Mouse (Mus musculus) CH12F3 (cell line): ENCODE data around the gene Galnt12.

Experiments
- in situ Hi-C: fragments of 300-500 bp; cut with MboI; formaldehyde crosslinking; loops from 2 replicates; pipeline ENCODE4 v1.14.3; 2020; ENCODE audit warnings: low sequenced_read_pairs

Gene Galnt12

DNA sequence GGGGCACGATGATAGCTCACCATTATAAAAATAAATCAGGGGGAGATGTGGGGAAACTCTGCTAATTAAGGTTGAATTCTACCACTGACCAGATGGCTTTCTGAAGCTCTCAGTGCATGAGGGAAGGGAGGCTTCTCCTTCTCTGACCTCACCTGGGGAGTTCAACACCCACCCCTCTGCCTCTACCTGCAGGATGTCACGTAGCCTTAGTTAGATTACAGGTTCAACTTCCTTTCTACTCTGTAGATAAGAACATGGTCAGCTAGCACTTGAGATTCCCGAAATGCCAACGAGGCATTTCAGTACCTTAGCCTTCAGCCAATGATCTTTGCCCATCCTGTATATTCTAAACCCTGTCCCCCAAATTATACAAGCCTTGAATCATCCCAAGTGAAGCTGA is 54.9 kb downstream of the Galnt12 start:
- in situ Hi-C loops: no loop called here

DNA sequence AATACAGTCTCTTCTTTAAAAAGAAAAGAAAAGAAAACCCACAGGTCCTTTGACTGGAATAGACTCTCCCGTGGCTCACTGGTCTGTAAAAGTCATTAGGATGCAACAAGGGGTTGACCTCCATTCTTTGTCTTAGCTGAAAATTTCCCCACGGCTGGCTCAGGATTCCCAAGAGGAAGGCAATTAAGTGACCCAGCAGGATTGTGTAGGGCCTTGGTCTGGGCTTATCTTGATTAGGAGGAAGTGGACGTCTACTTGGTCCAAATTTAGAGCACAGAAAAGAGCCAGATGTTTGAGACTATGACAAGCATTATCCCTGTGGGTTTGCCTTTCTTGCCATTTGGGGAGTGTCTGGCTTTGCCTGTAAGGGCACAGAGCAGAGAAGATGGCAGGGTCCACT is 58.3 kb downstream of the Galnt12 start:
- in situ Hi-C loops: no loop called here

DNA sequence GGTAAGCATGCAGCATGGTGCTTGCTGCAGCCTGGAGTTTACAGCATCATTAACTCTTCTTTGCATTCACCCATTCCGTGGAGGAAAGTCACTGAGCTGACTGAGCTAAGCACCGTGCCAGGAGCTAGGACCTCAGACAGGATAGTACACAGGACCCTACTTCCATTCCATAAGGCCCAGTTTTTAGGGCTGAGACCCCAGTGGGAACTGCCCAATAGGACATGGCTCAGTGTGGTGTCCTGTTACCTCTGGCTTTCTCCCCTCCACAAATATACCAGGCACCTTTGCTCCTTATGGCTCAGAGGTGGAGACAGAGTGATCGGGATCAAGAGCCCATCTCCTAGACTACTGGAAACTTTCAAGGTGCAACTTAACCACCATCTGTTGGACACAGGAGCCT is 59.1 kb downstream of the Galnt12 start:
- in situ Hi-C loops: no loop called here

DNA sequence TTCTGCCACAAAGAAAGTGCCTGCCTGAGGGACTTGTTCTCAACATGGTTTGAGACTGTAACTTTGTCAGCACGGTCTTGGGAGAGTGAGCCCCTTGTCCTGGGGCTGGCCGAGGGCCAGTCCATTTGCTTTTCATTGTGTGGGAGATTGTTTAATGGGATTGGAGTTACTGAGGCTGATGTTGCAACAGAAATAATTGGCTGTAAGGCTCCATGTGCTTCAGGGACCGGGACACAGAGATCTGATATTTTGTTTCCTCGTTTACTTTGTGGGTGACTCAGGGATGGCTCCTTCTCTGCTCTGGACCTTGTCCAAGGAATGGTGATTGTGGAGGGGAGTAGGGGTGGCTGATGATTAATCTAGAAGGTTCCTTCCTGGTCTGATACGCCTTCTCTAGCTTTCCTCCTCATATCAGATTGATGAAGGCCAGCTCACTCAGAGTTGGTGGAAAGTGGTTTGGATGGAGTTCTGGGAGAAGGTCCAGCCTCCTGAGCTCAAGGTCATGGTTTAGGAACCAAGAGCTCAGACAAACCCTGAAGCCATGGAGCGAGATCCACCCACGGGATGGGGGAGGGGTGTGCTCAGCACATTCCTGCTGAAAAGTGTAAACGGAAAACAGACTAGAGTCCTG is 60.0 kb downstream of the Galnt12 start:
- in situ Hi-C loops: no loop called here

DNA sequence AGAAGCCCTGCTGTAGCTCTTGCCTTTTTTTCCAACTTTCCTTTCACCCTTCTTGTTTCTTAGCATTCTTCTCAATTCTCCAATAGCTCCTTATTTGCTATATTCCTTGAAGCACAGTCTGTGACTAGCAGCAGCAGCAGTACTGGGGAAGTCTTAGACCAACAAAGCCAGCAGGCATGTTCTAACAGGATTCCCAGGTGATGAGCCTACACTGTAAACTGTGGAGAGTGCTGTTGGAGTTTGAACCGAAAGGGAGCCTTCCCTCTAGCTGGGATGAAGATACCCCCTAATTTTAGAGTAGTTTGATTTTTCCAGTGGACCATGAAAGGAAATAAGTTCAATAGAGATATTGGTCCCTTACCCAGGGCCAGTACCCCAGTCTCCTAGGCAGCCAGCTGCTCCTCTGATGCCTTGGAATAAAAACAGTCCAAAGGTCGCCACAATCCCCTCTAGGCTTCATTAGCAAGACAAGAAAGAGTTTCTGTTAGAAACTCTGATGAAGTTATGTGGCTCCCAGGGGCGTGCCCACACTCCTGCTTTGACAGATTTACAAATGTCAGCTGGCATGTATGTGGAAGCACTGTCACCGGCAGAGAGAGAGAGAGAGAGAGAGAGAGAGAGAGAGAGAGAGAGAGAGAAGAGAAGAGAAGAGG is 69.5 kb downstream of the Galnt12 start:
- in situ Hi-C loops: no loop called here

DNA sequence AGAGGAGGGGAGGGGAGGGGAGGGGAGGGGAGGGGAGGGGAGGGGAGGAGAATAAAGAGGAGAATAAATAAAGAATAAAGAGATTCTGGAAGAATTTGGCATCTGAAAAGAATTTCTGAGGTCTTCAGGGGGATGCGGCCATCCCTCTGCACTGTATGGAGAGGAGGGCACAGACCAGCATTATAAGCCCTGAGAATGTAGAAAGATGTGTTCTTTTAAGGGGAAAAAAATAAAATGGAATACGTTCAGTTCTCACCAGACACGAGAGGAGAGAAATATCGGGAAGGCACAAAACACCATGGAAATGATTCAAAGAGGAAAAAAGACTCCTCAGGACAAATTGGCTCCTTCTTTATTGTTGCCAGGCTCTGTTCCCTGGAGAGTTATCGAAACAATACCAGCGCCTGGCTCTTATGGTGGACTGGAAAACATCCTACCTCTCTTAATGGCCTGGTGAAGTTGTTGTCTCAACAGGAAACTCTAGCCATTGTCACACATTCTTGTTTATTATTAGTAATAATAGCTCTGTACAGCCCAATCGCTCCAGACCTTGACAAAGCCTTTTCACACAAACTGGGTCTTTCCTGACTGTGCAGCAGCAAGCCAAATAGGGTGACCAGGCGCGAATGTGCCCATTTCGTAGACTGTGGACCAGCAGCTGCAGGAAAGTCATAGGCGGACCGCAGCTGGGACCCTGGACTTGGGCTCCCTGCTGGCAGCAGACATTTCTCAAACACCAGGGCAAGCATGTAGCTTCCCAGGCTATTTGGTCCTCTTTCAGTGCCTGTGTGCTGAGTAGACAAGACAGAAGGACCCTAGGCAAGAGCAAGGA is 70.3 kb downstream of the Galnt12 start:
- in situ Hi-C loops: no loop called here

DNA sequence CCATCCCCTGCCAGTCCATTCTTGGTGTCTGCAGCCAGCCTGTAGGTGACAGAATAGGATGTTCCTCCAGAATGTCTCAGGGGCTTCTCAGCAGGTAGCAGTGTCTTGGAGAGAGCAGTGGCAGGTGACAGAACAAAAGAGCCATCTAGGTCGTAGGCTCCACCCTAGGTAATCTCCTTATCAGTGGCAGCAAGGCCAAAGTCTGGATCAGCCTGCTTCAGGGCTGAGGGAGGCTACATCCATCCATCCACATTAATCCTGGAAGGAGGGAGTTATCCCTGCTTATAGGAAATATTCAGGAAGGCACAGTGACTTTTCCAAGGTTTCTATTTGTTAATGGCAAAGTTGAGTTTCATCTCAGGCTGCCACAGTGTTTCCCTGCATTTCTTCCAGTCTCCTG is 80.6 kb downstream of the Galnt12 start:
- in situ Hi-C loops: no loop called here
